Mouse (Mus musculus): ENCODE results near the gene Rpusd3. TPM values are rescaled to one million over a fixed set of nuclear protein-coding genes. Genes with fewer than 3 reads are reported as not detected.

Gene Rpusd3
- polyA plus RNA-seq (2012; rRNA removed; ENCODE audit: low replicate concordance): 84.5 and 129 TPM in 2 replicates

DNA sequence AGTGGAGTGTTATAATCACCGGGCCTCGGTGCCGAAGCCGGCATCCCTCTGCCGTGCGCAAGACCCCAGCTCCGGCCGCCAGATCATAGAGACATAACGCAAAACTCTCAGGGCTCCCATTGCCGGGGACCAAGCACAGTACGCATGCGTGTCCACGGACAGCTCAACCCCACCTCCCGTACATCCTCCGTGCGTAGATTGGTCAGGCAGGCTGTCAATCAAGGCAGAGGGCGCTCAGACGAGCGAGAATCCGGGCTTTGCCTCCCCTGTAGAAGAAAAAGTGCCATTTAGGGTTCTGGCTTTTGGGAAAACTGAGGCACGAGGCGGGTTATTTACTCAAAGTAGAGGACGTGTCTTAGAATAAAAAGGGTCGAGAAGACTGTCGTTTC, at the start of gene Rpusd3:
Rpusd3 (minus strand) TSS at position 142 of the 389 bp plus-strand sequence.

DNA sequence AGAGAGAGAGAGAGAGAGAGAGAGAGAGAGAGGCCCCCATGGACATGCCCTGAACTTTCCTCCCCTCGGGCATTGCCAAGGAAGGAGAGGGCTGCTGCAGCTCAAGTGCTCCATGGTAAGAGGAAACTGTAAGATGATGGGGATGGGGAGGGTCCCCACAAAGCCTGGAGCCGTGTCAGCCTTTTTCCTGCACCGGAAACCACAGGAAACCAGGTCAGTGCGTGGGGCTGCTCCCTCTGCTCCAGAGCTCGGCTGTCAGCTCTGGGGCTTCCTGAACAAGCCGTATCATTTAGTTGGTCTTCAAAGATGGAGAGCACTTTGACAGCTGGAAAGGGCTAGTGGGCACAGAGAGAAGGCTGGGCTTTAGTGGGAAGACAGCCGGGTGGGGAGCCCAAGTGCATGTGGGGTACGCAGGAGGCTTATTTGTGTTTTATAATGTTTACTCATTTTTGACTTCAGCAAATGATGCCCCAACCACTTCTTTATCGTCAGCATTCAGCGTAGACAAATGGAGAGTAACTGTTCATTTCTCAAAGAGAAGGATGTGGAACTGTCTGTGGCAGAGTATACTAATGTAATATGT, 38.9 kb upstream of the Rpusd3 start, which contains the start of gene Il17re:
Il17re (plus strand) TSS at position 533 of the 583 bp plus-strand sequence.

DNA sequence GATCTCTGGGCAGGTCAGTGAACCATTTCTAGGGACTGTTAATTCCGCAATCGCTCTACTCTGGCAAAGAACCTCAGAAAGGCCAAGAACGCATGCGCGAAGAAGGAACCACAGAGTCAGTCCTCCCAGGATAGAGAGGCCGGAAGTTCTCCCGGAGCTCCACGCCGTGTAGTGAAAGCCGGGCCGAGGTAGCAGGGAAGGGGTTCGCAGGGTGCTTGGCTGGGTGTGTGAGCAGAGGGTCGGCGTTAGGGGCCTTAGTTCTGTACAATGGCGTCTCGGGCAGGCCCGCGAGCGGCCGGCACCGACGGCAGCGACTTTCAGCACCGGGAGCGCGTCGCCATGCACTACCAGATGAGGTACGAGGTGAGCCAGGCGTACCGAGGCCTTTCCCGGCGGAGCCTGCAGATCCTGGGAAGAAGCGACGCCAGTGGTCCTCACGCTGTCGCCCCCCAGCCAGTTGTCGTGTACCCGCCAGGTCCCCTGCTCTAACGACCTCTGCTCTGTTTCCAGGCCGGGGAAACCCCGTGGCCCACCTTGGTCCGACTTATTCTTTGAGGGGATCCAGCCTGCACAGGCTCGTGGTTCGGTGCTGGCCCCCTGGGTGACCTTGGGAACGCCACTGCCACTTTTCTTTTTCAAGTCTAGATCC, 23.4 kb upstream of the Rpusd3 start, which contains the start of gene Jagn1:
Jagn1 (plus strand) TSS at position 128 of the 649 bp plus-strand sequence.

DNA sequence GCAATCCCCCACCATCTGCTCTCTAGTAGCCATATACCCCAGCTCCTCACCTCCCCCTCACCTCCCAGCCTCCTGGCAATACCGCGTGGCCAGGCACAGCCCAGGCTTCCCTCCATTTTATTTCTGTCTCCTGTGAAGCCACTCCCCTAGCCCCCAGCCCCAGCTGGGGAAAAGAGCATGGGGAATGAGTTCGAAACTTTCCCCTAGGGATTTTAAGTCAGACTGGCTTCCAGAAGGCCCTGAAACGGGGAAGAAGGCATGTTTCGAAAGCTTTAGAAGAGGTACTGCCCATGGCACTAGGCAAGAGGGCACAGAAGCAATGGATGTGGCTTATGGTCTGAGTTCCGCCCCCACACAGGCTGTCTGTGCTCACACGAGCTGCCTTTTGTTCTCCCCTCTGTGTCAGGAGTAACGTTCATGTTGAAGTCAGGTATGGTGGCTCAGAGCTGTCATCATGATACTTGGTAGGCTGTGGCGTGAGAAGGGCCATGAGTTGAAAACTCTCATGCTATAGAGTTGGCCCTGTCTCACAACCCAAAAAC, 16.6 kb upstream of the Rpusd3 start, which contains the start of gene Cidec:
Cidec (minus strand) TSS at position 97 of the 542 bp plus-strand sequence.

DNA sequence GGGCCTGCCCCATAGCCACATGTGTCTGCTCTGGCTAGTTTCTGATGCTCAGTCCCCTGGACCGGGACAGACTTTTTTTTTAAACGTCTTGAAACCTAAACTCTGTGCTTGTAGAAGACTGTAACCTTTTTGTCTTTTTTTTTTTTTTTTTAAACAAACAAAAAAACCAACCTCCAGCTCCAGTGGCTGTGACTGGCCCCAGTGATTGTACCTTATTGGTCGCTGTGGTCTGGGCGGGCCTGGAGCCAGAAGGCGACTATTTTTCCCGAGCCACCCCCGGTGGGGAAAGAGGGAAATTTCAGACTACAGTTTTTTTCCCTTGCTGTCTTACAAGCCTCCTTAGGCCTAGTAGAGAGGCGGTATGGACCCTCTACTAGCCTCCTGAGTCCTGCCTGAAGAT, 30.2 kb downstream of the Rpusd3 start, which contains the start of gene Ttll3:
Ttll3 (plus strand) TSS at position 301 of the 400 bp plus-strand sequence.

DNA sequence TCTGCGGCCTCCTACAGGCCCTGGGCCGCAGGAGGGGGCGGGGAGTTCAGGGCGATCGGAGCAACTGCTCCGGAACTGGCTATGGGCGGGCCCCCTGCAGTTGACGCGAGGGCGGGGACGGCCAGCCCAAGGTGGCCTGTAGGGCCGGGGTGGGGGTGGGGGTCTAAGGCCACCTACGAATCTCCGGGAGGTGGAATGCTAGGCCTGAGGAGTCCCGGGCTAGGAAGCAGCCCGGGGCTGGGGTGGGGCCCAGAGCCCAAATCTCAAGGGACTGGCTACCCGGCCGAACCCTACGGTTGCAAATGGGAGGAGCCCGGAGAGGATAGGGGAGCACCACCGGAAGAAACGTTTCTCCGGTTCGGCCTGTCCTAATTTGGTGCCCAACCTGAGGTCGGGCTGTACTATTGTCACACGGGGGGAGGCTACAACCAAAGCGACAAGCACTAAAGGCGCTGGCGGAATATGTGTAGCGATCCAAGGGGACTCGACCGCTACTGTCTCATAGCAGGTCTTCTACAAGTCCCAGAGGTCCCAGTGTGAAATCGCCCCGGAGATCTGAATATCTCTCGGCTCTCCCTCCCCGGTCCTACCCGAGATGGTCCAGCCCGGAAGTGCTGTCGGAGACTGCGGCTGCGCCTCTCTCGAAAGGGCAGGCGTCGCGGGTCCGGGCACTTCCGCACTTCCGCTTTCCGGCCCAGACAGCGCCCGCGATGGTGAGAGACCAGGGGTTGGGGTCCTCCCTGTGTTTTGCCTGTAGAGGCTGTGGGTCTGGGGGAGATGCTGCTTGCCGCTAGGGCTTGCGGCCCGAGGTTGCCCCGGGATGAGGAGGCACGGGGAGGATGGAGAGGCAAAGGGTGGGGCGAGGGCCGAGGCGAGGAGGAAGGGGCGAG, 41.4 kb downstream of the Rpusd3 start, which contains the start of the genes Tada3 and Arpc4:
Tada3 (minus strand) TSS at position 388 of the 890 bp plus-strand sequence.
Arpc4 (plus strand) TSS at position 620 of the 890 bp plus-strand sequence.

Other genes with a start within 250 kb of the Rpusd3 start
- 0.30 and 0.39 TPM in 2 replicates for gene Lhfpl4, start 224.0 kb downstream of the Rpusd3 start, polyA plus RNA-seq (2012; rRNA removed; ENCODE audit: low replicate concordance)
- 47.0 and 65.2 TPM in 2 replicates for gene Mtmr14, start 181.5 kb downstream of the Rpusd3 start, polyA plus RNA-seq (2012; rRNA removed; ENCODE audit: low replicate concordance)
- gene Cpne9, start 137.0 kb downstream of the Rpusd3 start, polyA plus RNA-seq (2012; rRNA removed; ENCODE audit: low replicate concordance): not detected in 2 replicates
- gene Brpf1, start 112.2 kb downstream of the Rpusd3 start, polyA plus RNA-seq (2012; rRNA removed; ENCODE audit: low replicate concordance): 6.7 and 11.1 TPM in 2 replicates
- 8.0 and 11.7 TPM in 2 replicates for gene Ogg1, start 92.4 kb downstream of the Rpusd3 start, polyA plus RNA-seq (2012; rRNA removed; ENCODE audit: low replicate concordance)
- 18.2 and 19.5 TPM in 2 replicates for gene Camk1, start 75.4 kb downstream of the Rpusd3 start, polyA plus RNA-seq (2012; rRNA removed; ENCODE audit: low replicate concordance)
- gene Tada3, start 41.5 kb downstream of the Rpusd3 start, polyA plus RNA-seq (2012; rRNA removed; ENCODE audit: low replicate concordance): 15.6 and 22.6 TPM in 2 replicates
- 67.3 and 119 TPM in 2 replicates for gene Arpc4, start 41.2 kb downstream of the Rpusd3 start, polyA plus RNA-seq (2012; rRNA removed; ENCODE audit: low replicate concordance)
- gene Ttll3, start 30.1 kb downstream of the Rpusd3 start, polyA plus RNA-seq (2012; rRNA removed; ENCODE audit: low replicate concordance): 8.6 and 11.1 TPM in 2 replicates
- 128 and 320 TPM in 2 replicates for gene Cidec, start 16.4 kb upstream of the Rpusd3 start, polyA plus RNA-seq (2012; rRNA removed; ENCODE audit: low replicate concordance)
- gene Jagn1, start 23.2 kb upstream of the Rpusd3 start, polyA plus RNA-seq (2012; rRNA removed; ENCODE audit: low replicate concordance): 30.9 and 44.6 TPM in 2 replicates
- gene Il17re, start 39.1 kb upstream of the Rpusd3 start, polyA plus RNA-seq (2012; rRNA removed; ENCODE audit: low replicate concordance): 4.0 and 14.6 TPM in 2 replicates
- 244 and 628 TPM in 2 replicates for gene Il17rc, start 52.1 kb upstream of the Rpusd3 start, polyA plus RNA-seq (2012; rRNA removed; ENCODE audit: low replicate concordance)
- gene Creld1, start 64.0 kb upstream of the Rpusd3 start, polyA plus RNA-seq (2012; rRNA removed; ENCODE audit: low replicate concordance): 7.6 and 8.4 TPM in 2 replicates
- gene Prrt3, start 82.6 kb upstream of the Rpusd3 start, polyA plus RNA-seq (2012; rRNA removed; ENCODE audit: low replicate concordance): 0.04 and 0.15 TPM in 2 replicates
- 18.4 and 21.6 TPM in 2 replicates for gene Emc3, start 112.3 kb upstream of the Rpusd3 start, polyA plus RNA-seq (2012; rRNA removed; ENCODE audit: low replicate concordance)
- 0.89 and 1.6 TPM in 2 replicates for gene Fancd2, start 112.3 kb upstream of the Rpusd3 start, polyA plus RNA-seq (2012; rRNA removed; ENCODE audit: low replicate concordance)
- not detected in 2 replicates for gene Fancd2os, start 181.4 kb upstream of the Rpusd3 start, polyA plus RNA-seq (2012; rRNA removed; ENCODE audit: low replicate concordance)
- gene Brk1, start 185.4 kb upstream of the Rpusd3 start, polyA plus RNA-seq (2012; rRNA removed; ENCODE audit: low replicate concordance): 67.1 and 90.7 TPM in 2 replicates
- gene Vhl, start 204.6 kb upstream of the Rpusd3 start, polyA plus RNA-seq (2012; rRNA removed; ENCODE audit: low replicate concordance): 5.1 and 7.9 TPM in 2 replicates
- gene Irak2, start 219.1 kb upstream of the Rpusd3 start, polyA plus RNA-seq (2012; rRNA removed; ENCODE audit: low replicate concordance): 40.6 and 58.1 TPM in 2 replicates